Comparison of ENCODE assay signal across 9 mouse cellular contexts in genomic region chr9:54699087-54699344, GRCm38 (mm10). TPM values are rescaled to one million over a fixed set of nuclear protein-coding genes. Genes with fewer than 3 reads are reported as not detected.
DNase-seq lines count a peak whose midpoint lies in the region; ATAC-seq and TF ChIP-seq lines count a peak whose summit lies in the region.
"Had no signal": no experiment of that assay in that cellular context is flagged by ENCODE, and none has a peak within 500 bp of the region (broad histone marks: within the 10 kb centered on the region; RNA-seq: fewer than 3 reads in every experiment).

No protein-coding gene starts in this region.

- 3% methylated on average over 27 of the region's 27 CpGs for WGBS in intestine, embryonic 15.5 days
- 8% methylated on average over 27 of the region's 27 CpGs for whole genome bisulfite sequencing in neural tube, embryonic 13.5 days

- H3K4me2 ChIP-seq in intestine, embryonic 15.5 days (replicated peaks), result peak overlapping the region; percentile 97
- H3K4me2 ChIP-seq in neural tube, embryonic 13.5 days, result peak overlapping the region; percentile 87

- H3K36me3 ChIP-seq in intestine, embryonic 15.5 days, result no peaks in the 10 kb centered on the region
- H3K36me3 ChIP-seq in neural tube, embryonic 13.5 days, result no peaks in the 10 kb centered on the region

- no peak for TF ChIP-seq CTCF in layer of hippocampus, adult 2 months (conservative IDR thresholded peaks at IDR 0.05)
- TF ChIP-seq CTCF in embryonic fibroblast, embryonic 13.5 days (IDR thresholded peaks at IDR 0.05; ENCODE audit: borderline replicate concordance, insufficient read depth, low read length), result no peak

- H3K9me3 ChIP-seq in intestine, embryonic 15.5 days, result no peaks in the 10 kb centered on the region
- H3K9me3 ChIP-seq in neural tube, embryonic 13.5 days, result no peaks in the 10 kb centered on the region

- DNase-seq in layer of hippocampus, adult 2 months (ENCODE audit: low spot score in 2 of 2), result no peak
- DNase-seq in layer of hippocampus, adult 11-12 months (ENCODE audit: low spot score), result no peak
- DNase-seq in spleen, postnatal 10 days (ENCODE audit: low spot score in 2 of 2), result no peak
- DNase-seq in cerebellum, adult 11 months, result no peak
- DNase-seq in cerebellum, adult 11-12 months, result no peak

- H3K27ac ChIP-seq in layer of hippocampus, adult 2 months, result peak overlapping the region; percentile 95
- H3K27ac ChIP-seq in embryonic fibroblast, embryonic 13.5 days (ENCODE audit: insufficient read depth, low read length), result no peak overlapping the region
- 0 out of 2 replicates have a peak overlapping the region, but pooled peaks have one; percentile 27 for H3K27ac ChIP-seq in intestine, embryonic 15.5 days
- H3K27ac ChIP-seq in neural tube, embryonic 13.5 days (replicated peaks), result no peak overlapping the region
- H3K27ac ChIP-seq: macrophage had no signal

- ATAC-seq in intestine, embryonic 15.5 days, result peak; percentile 62
- peak; percentile 54; the same call in 1 of the 2 replicates for ATAC-seq in neural tube, embryonic 13.5 days (ENCODE audit: low read depth)

- peaks cover 7% of the 10 kb centered on the region for H3K27me3 ChIP-seq in intestine, embryonic 15.5 days (replicated peaks)
- H3K27me3 ChIP-seq in neural tube, embryonic 13.5 days, result peaks cover 58% of the 10 kb centered on the region

- no peak for TF ChIP-seq POLR2A in embryonic fibroblast, embryonic 13.5 days (IDR thresholded peaks at IDR 0.05; ENCODE audit: low read depth, low read length)

- peak overlapping the region; percentile 69 for H3K9ac ChIP-seq in intestine, embryonic 15.5 days
- peak overlapping the region; percentile 71 for H3K9ac ChIP-seq in neural tube, embryonic 13.5 days

- H3K4me3 ChIP-seq in layer of hippocampus, adult 2 months, result peak overlapping the region; percentile 70
- peak overlapping the region; percentile 72 for H3K4me3 ChIP-seq in embryonic fibroblast, embryonic 13.5 days (ENCODE audit: insufficient read depth, low read length)
- H3K4me3 ChIP-seq in intestine, embryonic 15.5 days (replicated peaks), result peak overlapping the region; percentile 75
- H3K4me3 ChIP-seq in neural tube, embryonic 13.5 days, result peak overlapping the region; percentile 69

- peaks cover 9% of the 10 kb centered on the region for H3K4me1 ChIP-seq in embryonic fibroblast, embryonic 13.5 days (ENCODE audit: control insufficient read depth, insufficient read depth, low read length)
- H3K4me1 ChIP-seq in intestine, embryonic 15.5 days (replicated peaks), result peaks cover 3% of the 10 kb centered on the region
- peaks cover 23% of the 10 kb centered on the region for H3K4me1 ChIP-seq in neural tube, embryonic 13.5 days (replicated peaks)

RNA-seq across cellular contexts. Expression of gene Dnaja4, which starts 0.3 kb away (rescaled TPM):
- 10 to 100 TPM; 44.9 to 48.0 TPM for total RNA-seq in layer of hippocampus, adult 2 months (2021)
- 14.7 and 16.3 TPM in 2 replicates for polyA plus RNA-seq in embryonic fibroblast, embryonic 13.5 days (2011; ENCODE audit: insufficient read length, low read depth, missing spikeins)
- polyA plus RNA-seq in intestine, embryonic 15.5 days (2015; fragmentation: Nextera tagmentation; extraction: Ambion mirVana), result 4.1 and 4.3 TPM in 2 replicates
- polyA plus RNA-seq in neural tube, embryonic 13.5 days (2015; fragmentation: Nextera tagmentation; extraction: Ambion mirVana), result 3.9 and 6.0 TPM in 2 replicates

RNA-seq across cellular contexts. Expression of gene Wdr61, which starts 35.3 kb away (rescaled TPM):
- 10 to 100 TPM; 60.2 to 63.6 TPM for total RNA-seq in layer of hippocampus, adult 2 months (2021)
- 80.0 and 81.6 TPM in 2 replicates for polyA plus RNA-seq in embryonic fibroblast, embryonic 13.5 days (2011; ENCODE audit: insufficient read length, low read depth, missing spikeins)
- 149 and 152 TPM in 2 replicates for polyA plus RNA-seq in intestine, embryonic 15.5 days (2015; fragmentation: Nextera tagmentation; extraction: Ambion mirVana)
- polyA plus RNA-seq in neural tube, embryonic 13.5 days (2015; fragmentation: Nextera tagmentation; extraction: Ambion mirVana), result 94.3 and 96.3 TPM in 2 replicates

RNA-seq across cellular contexts. Expression of gene Acsbg1, which starts 37.3 kb away (rescaled TPM):
- total RNA-seq in layer of hippocampus, adult 2 months (2021), result 100 to 1,000 TPM; 106 to 111 TPM
- polyA plus RNA-seq in embryonic fibroblast, embryonic 13.5 days (2011; ENCODE audit: insufficient read length, low read depth, missing spikeins), result 0.55 and 0.56 TPM in 2 replicates
- 0.16 and 0.52 TPM in 2 replicates for polyA plus RNA-seq in intestine, embryonic 15.5 days (2015; fragmentation: Nextera tagmentation; extraction: Ambion mirVana)
- 17.0 TPM in 2 replicates for polyA plus RNA-seq in neural tube, embryonic 13.5 days (2015; fragmentation: Nextera tagmentation; extraction: Ambion mirVana)
- polyA plus RNA-seq: macrophage had no signal

Comparison
In these comparisons a context has a peak if more than half of its experiments do, and no peak if none do; other contexts are left out.
1. H3K27ac ChIP-seq: peak in layer of hippocampus, adult 2 months (single experiment) and intestine, embryonic 15.5 days (single experiment); none in embryonic fibroblast, embryonic 13.5 days (single experiment) and neural tube, embryonic 13.5 days (single experiment).
2. RNA of gene Acsbg1, which starts 37.3 kb away (polyA plus RNA-seq): 17.0 TPM in neural tube, embryonic 13.5 days; 0.55 to 0.56 TPM in embryonic fibroblast, embryonic 13.5 days and 0.16 to 0.52 TPM in intestine, embryonic 15.5 days; every median in the first group is over 10 times any median in the second.
3. Peak in every context shown above with its lines, with median percentiles within 50 percentile points of each other: H3K4me3 ChIP-seq.